Mouse (Mus musculus) bone marrow macrophage, adult 2 months (primary cell): ENCODE results near the gene Cd164l2.

ENCODE experiments used
- CTCF ChIP-seq: IDR thresholded peaks from 2 replicates; pipeline ENCODE4 v1.5.1; 2012; ENCODE audit warnings: low read depth, mild to moderate bottlenecking, low read length, moderate library complexity
- POLR2A ChIP-seq: IDR thresholded peaks from 2 replicates; pipeline ENCODE4 v1.6.1; 2012; ENCODE audit warnings: mild to moderate bottlenecking, low read depth, low read length, borderline replicate concordance

GRCm38 (mm10) chr4:133201006-133201771 lies 10.7 kb upstream of the Cd164l2 start:
- no peak for TF ChIP-seq CTCF
- TF ChIP-seq POLR2A, result no peak
